Mouse (Mus musculus) testis, postnatal 14 days (tissue): ENCODE data around the gene Slc4a1.
A peak's percentile ranks its signal among the peaks of the same experiment; 100 is the strongest.

Experiments
- DNase-seq: peaks from one replicate; pipeline ENCODE4 v3.0.0; 2021; ENCODE audit warnings: low spot score

Gene Slc4a1

DNA sequence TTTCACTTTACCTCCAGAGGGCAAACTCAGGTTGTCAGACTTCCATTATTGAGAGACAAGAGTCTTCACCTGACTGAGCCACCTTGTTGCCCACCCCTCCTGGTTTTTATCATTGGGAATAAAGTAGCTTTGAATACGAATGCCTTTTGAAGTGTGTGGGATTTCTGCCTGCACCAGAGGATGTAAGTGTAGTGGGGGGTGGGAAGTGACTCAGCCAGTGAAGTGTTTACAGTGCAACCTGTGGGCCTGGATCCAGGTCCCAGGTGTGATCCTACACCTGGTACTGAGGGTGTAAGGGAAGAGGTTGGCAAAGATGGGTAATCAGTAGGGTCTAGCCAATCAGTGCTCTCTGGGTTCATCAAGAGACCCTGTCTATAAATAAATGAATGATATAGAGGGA, 42.5 kb downstream of the Slc4a1 start:
- DNase-seq: no peak

DNA sequence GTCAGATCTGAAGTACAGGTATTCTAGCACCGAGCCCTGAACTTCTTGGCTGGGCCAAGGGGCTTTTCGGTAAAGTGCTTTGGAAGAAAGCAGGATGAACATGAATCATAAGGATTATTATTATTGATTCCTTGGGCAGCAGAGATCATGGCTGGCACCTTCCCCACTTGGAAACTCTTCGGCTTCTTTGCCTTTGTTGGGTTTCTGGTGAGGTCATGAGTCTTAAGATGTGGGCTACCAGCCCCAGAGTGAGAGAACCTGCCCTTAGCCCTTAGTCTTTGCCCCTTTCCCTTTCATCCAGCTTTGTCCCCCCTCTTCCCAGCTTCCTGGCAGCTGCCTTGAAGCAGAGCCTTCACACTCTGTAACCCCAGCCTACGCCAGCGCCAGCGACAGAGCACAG, 44.1 kb downstream of the Slc4a1 start:
- no peak for DNase-seq

DNA sequence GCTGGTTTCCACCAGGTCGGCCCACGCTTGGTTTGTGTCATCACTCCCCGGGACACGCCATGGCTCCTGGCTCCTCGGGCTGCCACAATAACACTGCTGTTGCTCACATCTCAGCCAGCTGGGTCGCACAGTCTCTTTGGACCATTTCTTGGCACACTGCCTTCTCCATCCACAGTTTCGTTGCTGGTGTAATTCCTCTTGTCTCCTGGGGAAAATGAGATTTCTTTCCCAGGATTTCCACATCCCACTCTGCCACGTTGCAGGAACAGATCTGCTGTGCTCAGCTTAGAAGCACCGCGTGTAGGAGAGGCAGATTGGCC, 45.4 kb downstream of the Slc4a1 start:
- peak; percentile 79 for DNase-seq

DNA sequence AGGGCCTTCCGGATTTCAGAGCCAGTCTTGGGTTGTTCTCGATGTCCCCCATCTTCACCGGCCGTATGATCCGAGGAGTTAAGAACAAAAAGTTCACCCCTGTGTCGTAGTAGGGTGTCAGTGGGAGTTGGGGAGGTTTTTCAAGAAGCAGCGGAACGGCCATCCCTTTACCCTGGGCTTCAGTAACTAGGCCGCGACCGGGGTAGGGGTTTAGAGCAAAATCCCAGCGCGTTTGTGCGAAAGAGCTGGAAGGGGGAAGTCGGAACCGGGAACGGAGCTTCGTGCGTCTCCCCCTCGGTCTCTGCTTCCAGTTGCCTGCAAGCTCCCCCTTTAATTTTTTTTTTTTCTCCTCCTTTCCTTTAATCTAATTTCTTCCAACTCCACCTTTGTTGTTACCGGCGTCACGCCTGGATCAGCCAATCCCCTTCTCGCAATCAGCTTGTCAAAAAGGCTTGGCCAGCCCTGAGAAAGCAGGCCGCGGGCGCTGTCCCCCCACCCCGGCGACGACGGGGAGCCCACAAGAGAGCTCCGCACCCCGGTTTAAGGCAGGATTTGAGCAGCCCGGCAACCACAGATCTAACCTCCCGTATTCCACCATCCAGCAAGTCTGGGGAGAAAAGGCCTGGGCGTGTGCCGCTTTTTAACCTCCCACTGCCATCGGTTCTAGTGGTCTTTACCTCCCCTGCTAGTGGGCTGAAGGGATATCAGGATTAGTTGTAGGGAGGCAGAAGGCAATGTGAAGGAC, 45.9 kb downstream of the Slc4a1 start:
- DNase-seq: peak; percentile 82

DNA sequence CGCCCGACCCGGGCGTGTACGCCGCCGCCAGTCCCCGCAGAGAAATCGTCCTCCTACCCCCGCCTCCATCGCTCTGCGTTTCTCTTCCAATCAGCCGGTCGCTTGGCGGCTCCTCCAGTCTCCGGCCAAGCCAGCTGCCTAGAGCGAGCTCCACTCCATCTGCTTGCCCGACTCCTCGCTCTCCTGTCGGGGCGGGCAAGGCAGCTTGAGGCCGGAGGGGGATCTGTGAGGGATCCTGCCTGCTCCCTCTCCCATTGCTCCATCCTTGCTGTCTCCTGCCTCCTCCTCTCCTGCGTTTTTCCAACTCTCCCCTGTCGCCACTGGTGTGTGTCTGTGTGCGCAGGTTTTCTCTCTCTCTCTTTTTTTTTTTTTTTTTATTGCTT, 46.6 kb downstream of the Slc4a1 start, which contains the start of gene Ubtf:
Ubtf (minus strand) TSS at position 333 of the 383 bp plus-strand sequence.
- DNase-seq: peak; percentile 81

DNA sequence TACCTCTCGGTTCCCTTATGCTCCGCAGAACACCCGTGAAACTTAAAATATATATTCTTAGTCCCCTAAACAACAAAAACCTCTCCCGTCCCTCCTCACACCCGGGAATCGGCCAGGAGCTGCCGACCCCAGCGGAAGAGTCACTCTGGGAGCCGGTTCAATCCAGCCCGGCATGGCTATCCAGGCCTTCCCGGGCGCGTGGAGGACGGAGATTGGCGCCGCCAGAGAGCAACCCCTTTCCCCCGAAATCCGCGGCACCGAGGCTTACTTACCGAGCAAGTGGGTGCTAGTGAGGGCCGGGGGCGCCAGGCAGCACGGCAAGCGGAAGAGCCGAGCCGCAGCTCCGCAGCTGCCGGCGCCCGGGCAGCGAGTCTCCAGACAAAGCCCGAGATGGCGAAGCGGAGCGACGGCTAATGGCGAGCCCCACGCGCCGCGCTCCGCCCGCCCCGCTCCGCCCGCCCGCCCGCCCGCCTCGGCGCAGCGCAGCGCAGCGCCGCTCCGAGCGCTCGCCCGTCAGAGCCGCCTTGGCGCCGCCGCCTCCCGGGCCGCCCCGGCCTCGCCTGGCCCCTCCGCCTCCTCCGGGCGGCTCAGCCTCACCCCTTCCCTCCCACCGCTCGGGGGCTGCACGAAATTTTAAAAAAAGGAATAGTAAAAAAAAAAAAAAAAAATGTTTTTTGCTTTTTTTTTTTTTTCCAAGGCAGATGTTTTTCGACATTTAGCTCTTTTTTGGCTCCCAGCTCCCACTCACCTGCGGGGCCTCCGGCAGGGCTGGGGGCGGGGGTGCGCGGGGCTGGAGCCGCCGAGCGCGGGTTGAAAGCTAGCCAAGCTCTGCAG, 47.2 kb downstream of the Slc4a1 start:
- peak; percentile 73 for DNase-seq

DNA sequence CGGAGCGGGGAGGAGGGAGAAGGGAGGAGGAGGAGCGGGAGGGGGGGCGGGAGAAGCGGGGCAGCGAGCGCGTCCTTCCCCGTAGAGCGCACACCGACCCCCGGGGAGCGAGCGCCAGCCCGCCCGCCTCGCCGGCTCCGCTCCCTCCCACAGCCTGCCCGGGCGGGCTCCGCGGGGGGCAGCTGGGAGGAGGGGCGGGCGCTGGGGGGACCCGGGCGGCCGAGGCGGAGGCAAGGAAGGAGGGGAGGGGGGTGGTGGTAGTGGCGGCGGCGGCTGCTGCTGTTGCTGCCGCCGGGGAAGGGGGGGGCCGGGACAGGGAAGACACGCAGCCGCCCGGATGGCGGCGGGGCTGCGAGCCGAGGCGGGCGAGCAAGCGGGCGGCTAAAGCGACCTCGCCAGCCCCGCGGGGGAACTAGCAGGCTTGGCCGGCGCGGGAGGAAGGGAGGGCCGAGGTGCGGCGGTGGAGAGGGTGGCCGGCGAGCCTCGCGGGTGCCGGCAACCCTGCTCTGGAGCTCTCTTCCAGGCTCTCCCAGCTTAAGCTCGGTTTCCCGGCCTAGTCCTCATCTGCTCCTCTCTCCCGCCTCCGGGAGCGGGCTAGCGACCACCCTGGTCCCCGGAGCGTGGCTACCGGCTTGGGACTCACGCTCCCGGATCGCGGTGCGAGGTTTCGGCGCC, 48.0 kb downstream of the Slc4a1 start:
- DNase-seq: peak; percentile 76

DNA sequence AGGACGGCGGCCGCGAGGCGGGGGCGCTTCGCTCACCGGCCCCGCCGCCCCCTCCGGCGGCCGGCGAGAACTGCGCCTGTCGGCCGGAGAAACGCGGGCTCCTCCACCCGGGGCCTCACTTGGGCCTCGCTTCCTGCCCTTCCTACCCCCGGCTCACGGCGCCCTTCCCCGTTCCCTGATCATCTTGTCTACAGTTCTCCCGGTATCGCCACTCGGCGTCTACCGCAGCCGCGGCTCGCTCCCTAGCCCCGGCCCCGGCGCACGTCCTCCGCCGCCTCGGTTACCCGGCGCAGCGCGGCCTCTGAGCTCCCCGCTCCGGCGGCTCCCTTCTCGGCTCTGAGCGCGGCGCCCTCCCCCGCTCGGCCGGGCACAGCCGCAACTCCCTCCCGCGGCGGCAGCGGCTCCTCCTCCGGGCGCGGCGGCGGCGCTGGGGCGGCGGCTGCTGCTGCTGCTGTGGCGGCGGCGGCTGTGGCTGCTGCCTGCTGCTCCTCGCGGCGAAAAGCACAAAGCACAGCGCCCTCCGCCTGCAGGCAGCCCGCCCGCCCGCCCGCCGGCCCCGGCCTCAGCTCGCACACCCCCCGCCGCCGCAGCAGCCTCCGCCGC, 48.6 kb downstream of the Slc4a1 start:
- DNase-seq: peak; percentile 64

DNA sequence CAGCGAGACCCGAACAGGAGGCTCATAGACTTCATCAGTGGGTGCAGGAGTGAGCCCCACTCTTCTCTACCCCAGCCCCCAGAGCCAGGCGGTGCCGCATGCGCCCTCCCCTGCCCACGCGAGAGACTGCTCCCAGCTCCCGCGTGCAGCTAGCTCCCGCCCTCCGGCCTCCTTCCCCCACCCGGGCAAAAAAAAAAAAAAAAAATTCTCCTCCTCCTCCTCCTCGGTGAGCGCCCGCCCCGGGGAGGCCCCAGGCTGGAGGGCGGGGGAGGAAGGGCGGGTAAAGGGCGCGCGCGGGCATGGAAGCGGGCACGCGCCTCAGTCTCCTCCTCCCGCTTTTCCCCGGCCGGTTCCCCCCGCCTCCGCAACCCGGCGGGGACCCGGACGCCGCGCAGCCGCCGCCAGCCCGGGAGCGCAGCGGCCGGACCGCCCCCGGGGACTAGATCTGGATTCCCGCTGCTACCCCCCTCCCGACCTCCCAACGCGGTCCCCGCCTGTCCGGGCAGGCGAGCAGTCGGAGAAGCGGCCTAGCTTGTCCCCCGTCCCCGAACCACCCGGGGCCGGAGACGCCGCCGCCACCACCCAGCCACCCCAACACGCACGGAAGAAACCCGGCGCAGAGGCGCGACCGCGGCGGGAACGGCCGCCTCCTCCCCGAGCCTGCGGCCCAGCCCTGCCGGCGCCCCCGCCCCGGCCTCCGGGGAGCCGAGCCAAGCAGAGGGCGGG, 49.3 kb downstream of the Slc4a1 start:
- DNase-seq: peak; percentile 87

DNA sequence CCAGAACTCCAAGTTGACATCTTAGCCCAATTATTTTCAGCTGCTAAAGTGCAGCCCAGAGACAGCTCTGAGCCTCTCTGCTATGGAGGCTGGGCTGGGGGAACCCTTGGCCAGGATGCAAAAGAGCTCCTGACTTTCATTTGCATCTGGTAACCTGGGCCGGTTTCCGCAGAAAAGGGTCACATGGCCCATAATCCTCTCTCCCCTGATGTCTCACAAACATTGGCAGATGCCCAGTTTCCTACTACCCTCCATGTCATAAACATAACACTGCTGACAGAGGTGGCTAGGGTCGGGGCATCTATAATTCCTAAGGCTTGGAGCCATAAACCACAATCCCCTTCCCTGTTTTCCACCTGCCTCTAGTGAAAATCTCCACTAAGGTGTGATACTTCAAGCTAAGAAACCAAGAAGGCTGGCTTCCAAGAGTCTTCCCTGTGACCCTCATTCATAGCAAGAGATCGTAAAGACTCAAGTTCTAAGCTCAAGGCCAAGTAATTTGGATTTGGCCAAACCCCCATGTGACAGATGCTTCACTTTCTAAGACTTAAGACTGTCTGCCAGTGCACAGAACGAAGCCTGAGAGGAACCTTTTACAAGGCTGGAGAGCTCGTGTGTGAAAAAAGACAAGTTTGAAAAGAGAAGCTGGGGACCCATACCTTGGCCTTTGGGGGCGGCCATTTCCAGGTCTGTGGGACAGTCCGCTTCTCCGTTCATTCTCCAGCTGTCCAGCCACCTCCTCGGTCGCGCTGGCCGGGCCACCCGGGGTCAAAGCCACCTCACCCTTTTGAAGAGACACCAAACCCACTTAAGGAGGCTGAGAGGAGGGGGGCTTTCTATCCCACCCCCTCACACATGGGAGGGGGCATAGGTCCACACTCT, 50.1 kb downstream of the Slc4a1 start:
- DNase-seq: no peak

DNA sequence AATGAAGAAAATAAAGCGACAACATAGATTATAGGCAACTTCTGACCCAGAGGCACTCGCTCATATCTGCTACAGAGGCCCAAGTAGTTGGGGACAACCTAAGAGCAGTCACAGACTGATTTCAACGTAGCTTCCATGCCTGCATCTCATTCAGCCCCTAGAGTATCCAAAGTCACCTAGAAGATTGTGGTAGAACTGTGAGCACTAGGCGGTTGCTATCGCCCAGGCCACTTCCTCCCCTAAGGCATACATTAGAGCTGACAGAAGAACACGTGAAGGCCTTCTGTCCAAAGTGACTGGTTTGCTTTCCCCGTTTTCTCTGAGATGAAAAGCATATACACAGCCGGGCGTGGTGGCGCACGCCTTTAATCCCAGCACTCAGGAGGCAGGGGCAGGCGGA, 51.7 kb downstream of the Slc4a1 start:
- DNase-seq: no peak

DNA sequence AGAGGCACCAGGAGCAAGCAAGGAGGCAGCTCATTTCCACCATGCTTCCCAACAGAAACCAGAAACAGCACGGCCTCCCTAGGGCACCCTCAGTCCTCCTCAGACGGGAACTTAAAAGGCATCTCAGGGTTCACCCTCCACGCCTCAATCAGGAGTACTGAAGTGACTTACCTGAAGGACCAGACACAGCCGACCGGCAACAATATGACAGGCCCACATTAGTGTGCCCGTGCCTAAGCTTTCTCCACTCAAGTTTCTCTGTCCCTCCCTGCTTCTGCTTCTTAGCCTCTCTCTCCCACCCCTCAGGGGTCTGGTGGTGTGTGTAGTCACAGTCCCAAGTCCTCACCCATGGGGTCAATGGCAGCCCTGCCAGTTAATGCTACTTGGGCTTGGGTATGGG, 53.4 kb downstream of the Slc4a1 start:
- no peak for DNase-seq

DNA sequence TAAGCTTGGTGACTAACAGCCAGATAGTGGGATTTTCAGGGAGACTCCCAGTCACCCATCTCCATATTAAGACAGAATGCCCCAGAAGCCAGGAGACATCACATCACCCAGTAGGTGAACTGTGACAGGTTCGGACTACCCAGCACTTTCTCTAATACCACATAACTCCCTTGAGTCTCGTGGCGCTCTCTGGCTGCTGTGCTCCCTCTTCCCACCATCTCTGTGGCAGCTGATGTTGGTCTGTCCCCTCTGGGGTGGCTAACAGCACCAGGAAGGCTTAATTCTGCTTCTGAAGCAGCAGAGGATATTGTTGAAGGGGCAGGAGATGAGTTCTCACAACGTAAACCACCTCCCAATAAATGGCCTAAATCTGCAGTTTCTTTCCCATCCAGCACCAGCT, 54.0 kb downstream of the Slc4a1 start:
- no peak for DNase-seq

DNA sequence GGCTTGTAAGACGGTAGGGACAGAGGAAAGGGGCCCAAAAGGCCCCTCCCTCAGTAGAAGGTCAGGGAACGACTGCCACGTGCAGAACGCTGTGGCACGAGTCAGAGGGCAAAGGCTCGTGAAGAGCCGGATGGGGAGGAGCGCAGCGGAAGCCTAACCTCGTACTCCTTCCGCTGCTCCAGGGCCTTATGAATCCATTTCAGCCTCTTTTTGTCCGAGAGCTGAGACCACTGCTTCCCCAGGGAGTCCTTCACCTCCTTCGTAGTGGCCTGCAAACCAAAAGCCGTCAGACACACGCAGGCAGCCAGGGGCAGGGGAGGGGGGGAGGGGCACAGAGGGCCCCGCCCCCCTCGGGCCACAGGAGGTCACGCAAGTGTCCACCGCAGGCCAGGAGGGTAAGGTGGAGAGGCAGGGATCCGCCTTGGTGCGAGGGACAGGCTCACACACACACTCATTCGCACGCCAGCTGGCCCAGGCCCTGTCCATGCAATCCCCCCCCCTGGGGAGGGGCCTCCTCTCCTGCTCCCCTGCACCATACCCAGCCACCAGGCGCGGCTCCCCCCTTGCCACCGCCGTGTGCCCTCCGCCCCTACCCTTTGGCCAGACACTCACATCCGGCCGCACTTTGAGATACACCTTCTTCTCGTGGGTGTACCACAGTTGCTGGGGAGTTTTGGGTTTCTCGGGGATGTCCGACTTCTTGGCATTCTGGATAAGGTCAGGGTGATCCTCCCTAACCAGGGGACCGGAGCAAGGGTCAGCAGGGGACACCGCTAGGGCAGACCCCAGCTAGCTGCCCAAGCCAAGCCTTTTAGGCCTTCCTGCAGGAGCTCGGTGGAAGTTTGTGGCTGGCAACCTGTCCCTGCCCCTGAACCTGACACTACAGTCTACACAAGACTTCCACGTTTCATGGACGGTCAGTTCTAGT, 55.0 kb downstream of the Slc4a1 start:
- DNase-seq: no peak

DNA sequence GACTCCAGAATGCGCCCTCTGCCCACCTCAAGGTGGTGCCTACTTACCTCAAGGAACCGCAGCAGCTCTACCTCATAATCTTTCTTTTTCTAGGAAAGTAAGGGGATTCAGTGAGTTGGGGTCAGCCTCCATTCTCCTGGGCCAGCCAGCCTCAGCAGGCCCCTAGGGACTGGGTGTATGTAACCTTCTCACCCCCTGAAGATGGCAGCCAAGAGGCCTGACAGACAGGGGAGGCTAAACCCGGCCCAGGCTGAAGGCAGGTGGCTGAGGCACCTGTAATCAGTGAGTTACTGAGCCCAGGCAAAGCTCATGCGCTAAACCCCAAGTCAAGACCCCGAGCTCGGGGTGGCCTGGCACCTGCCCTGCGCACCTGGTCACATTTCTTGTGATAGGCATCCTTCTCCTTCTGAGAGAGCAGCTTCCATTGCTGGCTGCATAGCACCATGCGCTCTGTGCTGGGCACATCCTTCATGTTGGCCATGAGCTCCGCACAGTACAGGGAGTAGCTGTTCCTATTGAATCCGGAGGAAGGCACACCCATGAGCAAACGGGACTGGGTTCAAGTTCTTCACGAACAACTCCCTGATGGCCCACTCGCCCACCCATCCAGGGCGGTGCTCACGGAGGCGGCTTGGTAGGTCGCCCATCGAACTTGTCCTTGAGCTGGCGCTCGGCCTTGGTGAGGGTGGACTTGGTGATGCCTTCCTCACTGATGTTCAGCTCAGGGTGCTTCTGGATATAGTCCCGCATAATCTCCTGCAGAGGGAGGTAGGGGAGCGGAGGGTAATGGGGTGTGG, 56.0 kb downstream of the Slc4a1 start:
- peak; percentile 43 for DNase-seq

DNA sequence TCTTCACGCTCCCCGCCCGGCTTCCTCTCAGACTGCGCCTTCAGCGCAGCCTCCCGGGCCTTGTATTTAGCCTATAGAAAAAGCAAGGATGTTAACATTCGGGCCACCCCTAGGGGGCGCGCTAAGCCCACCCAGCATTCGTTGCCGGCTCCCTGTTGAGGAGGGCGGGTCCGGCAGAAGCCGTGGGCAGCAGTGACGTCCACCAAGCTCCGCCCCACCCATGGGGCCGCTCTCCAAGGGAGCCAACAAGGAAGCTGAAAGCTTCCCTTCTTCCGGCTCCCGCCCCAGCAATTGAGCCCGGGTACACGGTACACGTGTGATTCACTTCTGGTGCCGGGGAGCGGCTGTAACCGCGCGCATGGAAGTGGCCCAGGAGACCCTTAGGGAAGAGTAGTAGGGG, 57.0 kb downstream of the Slc4a1 start:
- DNase-seq: peak; percentile 94

DNA sequence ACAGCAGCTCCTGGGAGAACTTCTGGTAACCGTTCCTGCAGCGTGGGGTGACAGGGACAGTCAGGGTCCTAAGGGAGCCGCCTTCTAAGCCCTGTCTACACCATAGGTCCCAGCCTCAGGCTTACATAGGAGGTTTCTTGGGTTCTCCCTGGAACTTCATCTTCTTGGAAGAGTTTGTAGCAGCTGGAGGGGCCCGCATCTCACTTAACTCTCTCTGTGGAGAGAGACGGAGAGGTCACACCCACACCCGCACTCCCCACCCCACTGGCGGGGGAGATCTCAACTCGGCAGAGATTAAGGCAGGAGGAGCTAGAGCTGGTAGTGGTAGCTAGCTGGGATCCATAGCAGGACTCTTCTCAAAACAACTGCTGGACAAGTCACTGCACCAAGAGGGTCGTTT, 57.9 kb downstream of the Slc4a1 start:
- no peak for DNase-seq

DNA sequence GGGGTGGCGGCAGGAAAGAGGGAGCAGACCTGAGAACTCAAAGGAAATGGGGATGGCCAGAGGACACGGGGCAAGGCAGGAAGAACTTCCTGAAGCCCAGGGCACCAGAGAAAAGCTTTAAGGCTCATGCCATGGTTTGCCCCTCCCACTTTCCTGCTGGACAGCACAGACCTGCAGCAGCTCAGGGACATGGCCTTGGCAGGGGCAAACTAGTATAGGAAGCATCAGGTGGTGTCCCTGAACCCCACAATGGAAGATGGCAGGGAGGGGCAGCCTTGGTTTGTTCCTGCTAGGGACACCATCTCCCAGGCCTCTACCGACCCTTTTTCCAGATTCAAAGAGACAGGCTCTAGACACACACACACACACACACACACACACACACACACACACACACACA, 60.6 kb downstream of the Slc4a1 start:
- no peak for DNase-seq

DNA sequence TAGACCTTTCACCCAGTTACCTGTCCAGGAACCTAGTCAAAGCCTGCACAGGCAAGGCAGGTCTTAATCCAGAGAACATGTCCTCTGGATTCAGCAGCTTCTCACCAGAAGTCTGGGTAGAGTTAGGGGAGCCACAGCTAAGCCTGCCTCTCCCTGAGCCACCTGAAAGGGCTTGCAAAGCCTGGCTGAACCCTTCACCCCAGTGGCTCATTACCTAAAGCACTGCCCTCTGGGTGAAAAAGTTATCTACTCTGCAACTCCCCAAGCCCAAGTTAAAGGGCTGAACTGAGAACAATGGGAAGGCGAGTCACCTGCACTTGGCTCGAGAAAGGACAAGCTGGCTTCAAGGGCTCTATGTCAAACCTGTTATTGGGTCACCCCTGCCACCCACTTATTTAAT, 61.9 kb downstream of the Slc4a1 start:
- DNase-seq: no peak
